Mouse (Mus musculus) limb, embryonic 11.5 days (tissue): ENCODE data around the gene S1pr4. TPM values are rescaled to one million over a fixed set of nuclear protein-coding genes. Genes with fewer than 3 reads are reported as not detected.

Source experiments
- ATAC-seq: fragments of 200-750 bp; cut with Nextera tagmentation; 2 replicates; pipeline ENCODE4 v1.8.0; 2017; ENCODE audit warnings: low read depth; ENCODE audit not compliant: insufficient number of reproducible peaks, low FRiP score, low TSS enrichment
- DNase-seq: peaks from one replicate; pipeline ENCODE4 v3.0.0-alpha.2; 2015; ENCODE audit warnings: low spot score
- H3K27ac ChIP-seq: fragments of 300-500 bp; sonication (generic); replicated peaks from 2 replicates; pipeline ENCODE4 v1.5.1; 2014; ENCODE audit warnings: low read depth, mild to moderate bottlenecking, low read length
- H3K27me3 ChIP-seq: fragments of 300-500 bp; sonication (generic); 2 replicates; pipeline ENCODE4 v1.6.1; 2014; ENCODE audit warnings: mild to moderate bottlenecking, low read length, mixed read lengths; ENCODE audit not compliant: control insufficient read depth, insufficient read depth
- H3K36me3 ChIP-seq: fragments of 300-500 bp; sonication (generic); 2 replicates; pipeline ENCODE4 v1.6.1; 2014; ENCODE audit warnings: mild to moderate bottlenecking, low read length, moderate library complexity, mixed read lengths; ENCODE audit not compliant: control insufficient read depth, insufficient read depth
- H3K4me1 ChIP-seq: fragments of 300-500 bp; sonication (generic); 2 replicates; pipeline ENCODE4 v1.6.1; 2014; ENCODE audit warnings: low read length, mixed read lengths; ENCODE audit not compliant: control insufficient read depth, insufficient read depth
- H3K4me2 ChIP-seq: fragments of 300-500 bp; sonication (generic); 2 replicates; pipeline ENCODE4 v1.6.1; 2014; ENCODE audit warnings: low read depth, mild to moderate bottlenecking, moderate library complexity; ENCODE audit not compliant: severe bottlenecking
- H3K4me3 ChIP-seq: fragments of 300-500 bp; sonication (generic); 2 replicates; pipeline ENCODE4 v1.5.1; 2014; ENCODE audit warnings: low read depth, low read length
- H3K9ac ChIP-seq: fragments of 300-500 bp; sonication (generic); 2 replicates; pipeline ENCODE4 v1.6.1; 2014; ENCODE audit warnings: mild to moderate bottlenecking, low read length
- H3K9me3 ChIP-seq: fragments of 300-500 bp; sonication (generic); 2 replicates; pipeline ENCODE4 v1.6.1; 2016; ENCODE audit warnings: low read length; ENCODE audit not compliant: control insufficient read depth
- WGBS: fragments of 180-500 bp; shearing (Covaris S2); extraction: QIAGEN DNeasy Blood & Tissue Kit; methylation state at CpG from one replicate; pipeline ENCODE4 v1.1.7; 2014; 5-methylcytosine and 5-hydroxymethylcytosine counted together
- polyA plus RNA-seq: library from polyadenylated mRNA; unstranded; fragments of >200 nt; fragmentation: Nextera tagmentation; extraction: Ambion mirVana; gene quantifications from 2 replicates; pipeline ENCODE4 v1.2.1, GENCODE M21; 2014

S1pr4 gene
- polyA plus RNA-seq, 1 experiment from 2014 or later, result 0.43 TPM

- no peak overlapping the region for H3K4me2 ChIP-seq
- DNase-seq, result no peak
- H3K9me3 ChIP-seq, result no peaks in the 10 kb centered on the region; the same call in 1 of the 2 replicates
- H3K9ac ChIP-seq, result no peak overlapping the region
- H3K4me3 ChIP-seq, result no peak overlapping the region
- H3K36me3 ChIP-seq, result peaks cover 3% of the 10 kb centered on the region; the same call in 1 of the 2 replicates
- no peaks in the 10 kb centered on the region for H3K4me1 ChIP-seq
- no peak for ATAC-seq
- no peak overlapping the region for H3K27ac ChIP-seq
- 0 out of 2 replicates have a peak, but pooled peaks cover 9% of the 10 kb centered on the region for H3K27me3 ChIP-seq
- 56% methylated on average over 12 of the region's 13 CpGs for WGBS
Observed at GRCm38 (mm10) chr10:81525017-81525694, 25.2 kb upstream of the S1pr4 start.

GRCm38 (mm10) chr10:81524051-81524605, 24.2 kb upstream of the S1pr4 start, which contains the start of gene Gna15:
Gna15 (minus strand) TSS chr10:81524225.
- H3K4me3 ChIP-seq, result no peak within 1 kb of the TSS
- no peak for DNase-seq
- 13% methylated on average over 8 of the region's 9 CpGs for WGBS

GRCm38 (mm10) chr10:81523570-81523969, 23.6 kb upstream of the S1pr4 start:
- DNase-seq, result no peak
- Histone ChIP-seq H3K27ac (no peak overlapping the region), H3K4me3 (no peak overlapping the region), H3K9ac (0 out of 2 replicates have a peak overlapping the region, but pooled peaks have one; percentile 27), H3K36me3 (no peaks in the 10 kb centered on the region), H3K4me2 (no peak overlapping the region), H3K4me1 (no peaks in the 10 kb centered on the region), H3K27me3 (0 out of 2 replicates have a peak, but pooled peaks cover 9% of the 10 kb centered on the region), H3K9me3 (no peaks in the 10 kb centered on the region; the same call in 1 of the 2 replicates)
- ATAC-seq, result no peak
- 18% methylated on average over 19 of the region's 19 CpGs for WGBS

More at GRCm38 (mm10) chr10:81524051-81524605, 24.2 kb upstream of the S1pr4 start, which contains the start of gene Gna15:
- no peaks in the 10 kb centered on the region; the same call in 1 of the 2 replicates for H3K36me3 ChIP-seq
- 0 out of 2 replicates have a peak within 1 kb of the TSS, but pooled peaks have one; percentile 27 for H3K9ac ChIP-seq
- H3K4me1 ChIP-seq, result no peaks in the 10 kb centered on the region
- 0 out of 2 replicates have a peak, but pooled peaks have one; percentile 31 for ATAC-seq
- H3K4me2 ChIP-seq, result no peak within 1 kb of the TSS
- no peaks in the 10 kb centered on the region; the same call in 1 of the 2 replicates for H3K9me3 ChIP-seq
- 0 out of 2 replicates have a peak, but pooled peaks cover 9% of the 10 kb centered on the region for H3K27me3 ChIP-seq
- H3K27ac ChIP-seq, result no peak within 1 kb of the TSS

- Histone ChIP-seq H3K27me3 (0 out of 2 replicates have a peak, but pooled peaks cover 9% of the 10 kb centered on the region), H3K9me3 (no peaks in the 10 kb centered on the region; the same call in 1 of the 2 replicates), H3K36me3 (no peaks in the 10 kb centered on the region), H3K4me3 (no peak overlapping the region), H3K9ac (no peak overlapping the region), H3K4me1 (no peaks in the 10 kb centered on the region), H3K4me2 (no peak overlapping the region), H3K27ac (no peak overlapping the region)
- no peak for ATAC-seq
- DNase-seq, result no peak
- 77% methylated on average over 6 of the region's 6 CpGs for WGBS
Observed at GRCm38 (mm10) chr10:81523142-81523541, 23.2 kb upstream of the S1pr4 start.

- Histone ChIP-seq H3K27me3 (0 out of 2 replicates have a peak, but pooled peaks cover 9% of the 10 kb centered on the region), H3K36me3 (no peaks in the 10 kb centered on the region), H3K4me3 (no peak overlapping the region), H3K27ac (no peak overlapping the region), H3K4me1 (no peaks in the 10 kb centered on the region), H3K4me2 (no peak overlapping the region), H3K9me3 (no peaks in the 10 kb centered on the region; the same call in 1 of the 2 replicates), H3K9ac (no peak overlapping the region)
- ATAC-seq (no peak), DNase-seq (no peak)
- 81% methylated on average over 3 of the region's 3 CpGs for WGBS
Observed at GRCm38 (mm10) chr10:81519978-81520365, 20.0 kb upstream of the S1pr4 start.

- H3K36me3 ChIP-seq, result no peaks in the 10 kb centered on the region
- no peak overlapping the region for H3K4me2 ChIP-seq
- H3K4me3 ChIP-seq, result no peak overlapping the region
- no peak for DNase-seq
- no peak overlapping the region for H3K9ac ChIP-seq
- 84% methylated on average over 6 of the region's 6 CpGs for WGBS
- no peaks in the 10 kb centered on the region; the same call in 1 of the 2 replicates for H3K9me3 ChIP-seq
- no peaks in the 10 kb centered on the region for H3K4me1 ChIP-seq
- no peak for ATAC-seq
- H3K27me3 ChIP-seq, result 0 out of 2 replicates have a peak, but pooled peaks cover 9% of the 10 kb centered on the region
- no peak overlapping the region for H3K27ac ChIP-seq
Observed at GRCm38 (mm10) chr10:81519227-81519977, 19.5 kb upstream of the S1pr4 start.

GRCm38 (mm10) chr10:81518546-81518945, 18.6 kb upstream of the S1pr4 start:
- Histone ChIP-seq H3K9ac (no peak overlapping the region), H3K4me3 (no peak overlapping the region), H3K9me3 (no peaks in the 10 kb centered on the region), H3K4me2 (no peak overlapping the region), H3K27ac (no peak overlapping the region), H3K27me3 (0 out of 2 replicates have a peak, but pooled peaks cover 2% of the 10 kb centered on the region), H3K4me1 (no peaks in the 10 kb centered on the region), H3K36me3 (no peaks in the 10 kb centered on the region)
- ATAC-seq (no peak), DNase-seq (peak; percentile 84)
- 14% methylated on average over 4 of the region's 4 CpGs for WGBS

- H3K9me3 ChIP-seq, result no peaks in the 10 kb centered on the region
- no peak overlapping the region for H3K4me3 ChIP-seq
- DNase-seq (no peak), ATAC-seq (no peak)
- no peak overlapping the region for H3K27ac ChIP-seq
- no peaks in the 10 kb centered on the region for H3K27me3 ChIP-seq
- H3K4me1 ChIP-seq, result no peaks in the 10 kb centered on the region
- 65% methylated on average over 8 of the region's 8 CpGs for WGBS
- H3K4me2 ChIP-seq, result no peak overlapping the region
- H3K36me3 ChIP-seq, result no peaks in the 10 kb centered on the region
- H3K9ac ChIP-seq, result no peak overlapping the region
Observed at GRCm38 (mm10) chr10:81517227-81517626, 17.3 kb upstream of the S1pr4 start.
